Mouse (Mus musculus): ENCODE measurements at regions not wholly inside any gene's neighbourhood (a gene's known extent, or its start where the extent isn't known, plus 50 kb on each side); places are given as distances from the start of the nearest gene placed in this dataset.

DNA sequence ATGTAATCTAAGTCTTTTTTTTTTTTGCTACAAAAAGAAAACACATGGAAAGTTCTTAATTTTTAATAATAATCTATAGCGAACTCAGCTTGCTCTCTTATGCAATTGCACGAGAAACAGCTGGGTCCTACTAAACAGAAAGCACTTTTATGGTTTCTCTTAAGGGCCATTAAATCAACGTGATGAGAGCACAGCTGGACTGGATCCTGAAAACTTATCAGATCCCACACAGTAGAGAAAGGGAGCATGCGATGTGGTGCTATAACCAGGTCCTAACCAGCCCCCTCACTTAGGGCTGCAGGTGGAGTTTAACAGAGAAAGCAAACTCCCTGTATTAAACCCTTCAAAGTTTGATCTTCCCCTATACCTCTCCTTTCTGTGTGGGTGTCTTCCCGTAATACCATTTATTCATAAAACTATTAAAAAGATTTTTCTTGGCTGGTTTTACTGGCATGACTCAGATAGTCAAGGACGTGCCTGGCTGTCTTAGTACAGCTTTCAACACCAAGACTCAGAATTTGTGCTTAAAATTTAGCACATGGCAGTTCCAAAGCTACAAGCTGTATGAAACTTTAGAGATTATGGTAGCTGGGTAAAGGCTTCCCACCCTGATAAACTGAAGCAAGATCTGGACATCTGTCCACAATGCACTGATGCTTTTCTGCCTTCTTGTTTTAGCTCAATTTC, 197.3 kb downstream of the Cenpw start:
- TF ChIP-seq CTCF (conservative IDR thresholded peaks at IDR 0.05; ENCODE audit: insufficient read depth, insufficient read length, low read depth, low read length) = no peak
- no peak for TF ChIP-seq POLR2A (IDR thresholded peaks at IDR 0.05; ENCODE audit: low read depth, low read length)

All from kidney, adult 2 months (tissue).